Mouse (Mus musculus): ENCODE data around the gene Gm10354. TPM values are rescaled to one million over a fixed set of nuclear protein-coding genes. Genes with fewer than 3 reads are reported as not detected.
"Not testable (repeated sequence)": the region's sequence is repeated elsewhere in the genome, so short reads cannot be mapped to it uniquely, and the experiment has no call there.

Gm10354 gene
- polyA plus RNA-seq, 1 experiment from 2014 or later = not detected

DNA sequence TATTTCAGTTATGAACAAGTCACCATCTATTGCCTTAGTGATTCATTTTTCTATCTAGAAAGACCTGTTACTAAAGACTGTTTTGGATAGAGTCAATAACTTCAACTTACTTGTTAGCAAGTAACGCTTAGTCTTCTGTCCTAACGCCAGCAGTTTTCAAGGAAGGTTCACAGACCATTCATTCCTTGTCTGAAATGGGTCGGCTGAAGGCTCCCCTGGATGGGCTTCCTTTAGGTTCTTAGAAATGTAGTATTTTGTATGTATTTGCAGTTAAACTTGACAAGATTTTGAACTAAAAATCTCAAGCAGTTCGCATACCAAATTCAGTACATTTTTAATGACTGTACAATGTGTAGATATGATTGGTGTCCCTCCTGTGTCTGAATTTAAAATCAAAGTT, 18.8 kb upstream of the Gm10354 start:
- H3K9ac ChIP-seq (replicated peaks; ENCODE audit: low read length); H3K36me3 ChIP-seq (ENCODE audit: insufficient read depth, low read length); H3K27ac ChIP-seq (ENCODE audit: low read length); H3K4me3 ChIP-seq (ENCODE audit: low read length); H3K4me2 ChIP-seq (replicated peaks; ENCODE audit: low read depth, low read length); ATAC-seq (ENCODE audit: low FRiP score, low TSS enrichment); H3K27me3 ChIP-seq (ENCODE audit: insufficient read depth, low read length); H3K4me1 ChIP-seq (ENCODE audit: insufficient read depth, low read length): not testable (repeated sequence)
- H3K9me3 ChIP-seq (ENCODE audit: low read length) = peaks cover 11% of the 10 kb centered on the region
- 80% methylated on average over 4 of the region's 4 CpGs for WGBS

DNA sequence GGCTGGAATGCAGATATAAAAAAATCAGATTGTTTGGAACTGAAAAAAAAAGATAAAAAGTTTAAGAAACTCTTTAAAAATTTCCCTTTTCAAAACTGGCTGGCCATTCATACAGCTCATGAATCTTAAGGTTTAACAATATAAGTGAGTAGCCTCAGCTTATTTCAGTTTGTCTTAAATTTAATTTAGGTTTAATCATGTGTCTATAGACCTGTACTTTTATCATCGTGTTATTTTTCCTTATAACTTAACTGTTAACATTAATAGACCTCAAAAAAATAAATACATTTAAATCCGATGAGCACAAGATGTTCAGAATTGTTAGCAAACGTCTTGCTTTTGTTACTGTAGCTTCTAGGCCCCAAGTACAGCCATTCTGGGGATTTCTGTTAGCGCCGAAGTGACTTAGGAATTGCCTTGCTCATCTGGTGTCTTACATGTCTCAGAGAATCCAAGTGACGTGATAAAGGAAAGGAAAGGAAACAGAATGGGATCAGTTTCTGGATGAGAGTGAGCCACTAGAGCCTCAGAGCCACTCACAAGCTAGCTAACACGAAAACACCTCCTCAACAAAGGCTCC, 18.0 kb upstream of the Gm10354 start:
- not testable (repeated sequence) for H3K4me2 ChIP-seq (replicated peaks; ENCODE audit: low read depth, low read length); H3K4me1 ChIP-seq (ENCODE audit: insufficient read depth, low read length); H3K27ac ChIP-seq (ENCODE audit: low read length); H3K4me3 ChIP-seq (ENCODE audit: low read length); H3K9ac ChIP-seq (replicated peaks; ENCODE audit: low read length); H3K27me3 ChIP-seq (ENCODE audit: insufficient read depth, low read length); ATAC-seq (ENCODE audit: low FRiP score, low TSS enrichment); H3K36me3 ChIP-seq (ENCODE audit: insufficient read depth, low read length)
- WGBS = 74% methylated on average over 6 of the region's 7 CpGs
- peaks cover 11% of the 10 kb centered on the region for H3K9me3 ChIP-seq (ENCODE audit: low read length)

DNA sequence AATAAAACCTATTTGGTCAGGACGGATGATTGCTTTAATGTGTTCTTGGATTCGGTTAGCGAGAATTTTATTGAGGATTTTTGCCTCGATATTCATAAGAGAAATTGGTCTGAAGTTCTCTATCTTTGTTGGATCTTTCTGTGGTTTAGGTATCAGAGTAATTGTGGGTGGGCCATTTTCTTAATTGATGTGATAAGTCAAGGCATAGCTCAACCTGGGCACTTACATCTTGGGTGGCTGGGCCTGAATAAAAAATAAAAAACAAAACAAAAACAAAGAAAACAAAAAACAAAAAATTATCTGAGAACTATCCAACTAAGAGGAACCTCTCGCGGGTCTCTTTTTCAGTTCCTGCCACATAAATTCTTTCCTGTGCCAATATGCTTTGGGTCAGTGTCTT, 15.4 kb upstream of the Gm10354 start:
- not testable (repeated sequence) for H3K9ac ChIP-seq (replicated peaks; ENCODE audit: low read length); H3K4me3 ChIP-seq (ENCODE audit: low read length); H3K4me2 ChIP-seq (replicated peaks; ENCODE audit: low read depth, low read length); H3K9me3 ChIP-seq (ENCODE audit: low read length); H3K27ac ChIP-seq (ENCODE audit: low read length); H3K27me3 ChIP-seq (ENCODE audit: insufficient read depth, low read length); H3K4me1 ChIP-seq (ENCODE audit: insufficient read depth, low read length); H3K36me3 ChIP-seq (ENCODE audit: insufficient read depth, low read length)
- ATAC-seq (ENCODE audit: low FRiP score, low TSS enrichment) = peak; percentile 69; the same call in 1 of the 2 replicates
- 84% methylated on average over 6 of the region's 6 CpGs for WGBS

DNA sequence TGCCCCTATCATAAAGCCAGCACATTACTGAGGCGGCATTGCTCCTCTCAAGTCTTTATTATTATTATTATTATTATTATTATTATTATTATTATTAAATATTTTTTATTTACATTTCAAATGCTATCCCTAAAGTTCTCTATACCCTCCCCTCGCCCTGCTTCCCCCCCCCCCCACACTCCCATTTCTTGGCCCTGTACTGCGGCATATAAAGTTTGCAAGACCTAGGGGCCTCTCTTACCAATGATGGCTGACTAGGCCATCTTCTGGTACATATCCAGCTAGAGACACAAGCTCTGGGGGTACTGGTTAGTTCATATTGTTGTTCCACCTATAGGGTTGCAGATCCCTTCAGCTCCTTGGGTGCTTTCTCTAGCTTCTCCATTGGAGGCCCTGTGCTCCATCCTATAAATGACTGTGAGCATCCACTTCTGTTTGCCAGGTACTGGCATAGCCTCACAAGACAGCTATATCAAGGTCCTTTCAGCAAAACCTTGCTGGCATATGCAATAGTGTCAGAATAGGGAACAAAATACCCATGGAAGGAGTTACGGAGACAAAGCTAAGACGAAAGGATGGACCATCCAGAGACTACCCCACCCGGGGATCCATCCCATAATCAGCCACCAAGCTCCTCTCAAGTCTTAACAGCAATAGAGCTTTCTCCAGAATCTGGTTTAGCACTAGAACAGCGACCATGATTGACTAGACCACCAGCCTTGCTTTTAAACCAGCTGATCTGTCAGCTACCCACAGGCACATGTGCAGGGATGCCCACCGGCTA, 11.8 kb upstream of the Gm10354 start:
- not testable (repeated sequence) for H3K4me1 ChIP-seq (ENCODE audit: insufficient read depth, low read length); H3K9me3 ChIP-seq (ENCODE audit: low read length); H3K27ac ChIP-seq (ENCODE audit: low read length); H3K9ac ChIP-seq (replicated peaks; ENCODE audit: low read length); H3K36me3 ChIP-seq (ENCODE audit: insufficient read depth, low read length); H3K27me3 ChIP-seq (ENCODE audit: insufficient read depth, low read length); H3K4me2 ChIP-seq (replicated peaks; ENCODE audit: low read depth, low read length); ATAC-seq (ENCODE audit: low FRiP score, low TSS enrichment); H3K4me3 ChIP-seq (ENCODE audit: low read length)
- 80% methylated on average over 7 of the region's 8 CpGs for WGBS

DNA sequence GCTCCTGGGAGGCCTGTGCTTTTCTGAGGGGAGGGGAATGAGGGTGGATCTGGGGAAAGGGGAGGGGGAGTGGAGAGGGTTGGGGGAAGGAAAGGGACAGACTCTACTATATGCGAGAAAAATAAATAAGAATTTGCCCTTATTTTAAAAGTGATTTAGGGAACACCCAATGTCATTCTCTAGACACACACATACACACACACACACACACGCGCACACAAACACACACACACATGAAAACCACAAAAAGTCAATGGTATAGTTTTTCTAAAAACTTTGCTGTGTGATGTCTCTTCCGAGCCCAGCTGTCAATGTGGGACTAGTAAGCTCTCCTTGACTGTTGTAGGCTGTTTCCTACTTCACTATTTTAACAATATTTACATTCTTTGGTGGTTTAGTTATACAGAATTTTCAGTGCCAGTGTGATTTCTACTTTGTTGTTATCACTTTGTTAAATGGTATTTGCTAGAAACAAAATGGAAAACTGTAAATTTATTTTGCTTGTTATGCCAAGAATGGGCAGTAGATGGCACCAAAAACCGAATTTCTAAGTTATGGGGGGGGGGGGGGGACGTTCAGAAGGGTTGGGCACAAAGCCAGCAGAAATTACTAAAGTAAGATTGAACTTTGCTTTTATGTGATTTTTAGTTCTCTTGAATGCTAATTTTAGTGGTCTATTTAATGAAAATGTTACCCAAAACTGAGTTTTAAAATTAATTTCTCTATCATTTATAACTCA, 8.1 kb upstream of the Gm10354 start:
- not testable (repeated sequence) for H3K4me2 ChIP-seq (replicated peaks; ENCODE audit: low read depth, low read length); H3K4me3 ChIP-seq (ENCODE audit: low read length); H3K36me3 ChIP-seq (ENCODE audit: insufficient read depth, low read length); H3K27ac ChIP-seq (ENCODE audit: low read length); H3K4me1 ChIP-seq (ENCODE audit: insufficient read depth, low read length); H3K27me3 ChIP-seq (ENCODE audit: insufficient read depth, low read length); H3K9me3 ChIP-seq (ENCODE audit: low read length); H3K9ac ChIP-seq (replicated peaks; ENCODE audit: low read length)
- 29% methylated on average over 5 of the region's 6 CpGs for WGBS
- ATAC-seq (ENCODE audit: low FRiP score, low TSS enrichment) = 0 out of 2 replicates have a peak, but pooled peaks have one; percentile 49

DNA sequence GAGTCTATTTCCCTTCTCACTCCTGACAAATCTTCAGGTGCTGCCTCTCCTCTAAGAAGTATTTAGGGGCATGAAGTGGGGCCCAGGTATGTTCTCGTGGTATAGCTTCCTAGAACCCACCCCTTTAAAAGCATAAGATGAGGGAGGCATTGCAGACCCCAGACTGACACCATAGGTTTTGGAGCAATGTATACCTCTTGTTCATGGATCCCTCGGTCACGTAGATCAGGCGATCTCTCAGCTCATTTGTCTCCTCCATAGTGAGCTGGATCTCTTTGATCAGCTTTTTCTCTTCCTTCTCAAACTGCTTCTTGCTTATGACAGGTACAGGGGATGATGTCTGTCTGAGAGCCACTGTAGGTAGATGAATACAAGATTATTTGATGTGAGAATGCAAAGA, 1.4 kb downstream of the Gm10354 start:
- H3K27me3 ChIP-seq (ENCODE audit: insufficient read depth, low read length); H3K4me2 ChIP-seq (replicated peaks; ENCODE audit: low read depth, low read length); H3K36me3 ChIP-seq (ENCODE audit: insufficient read depth, low read length); H3K27ac ChIP-seq (ENCODE audit: low read length); ATAC-seq (ENCODE audit: low FRiP score, low TSS enrichment); H3K9ac ChIP-seq (replicated peaks; ENCODE audit: low read length); H3K4me3 ChIP-seq (ENCODE audit: low read length); H3K4me1 ChIP-seq (ENCODE audit: insufficient read depth, low read length): not testable (repeated sequence)
- 75% methylated on average over 4 of the region's 4 CpGs for WGBS
- peaks cover 13% of the 10 kb centered on the region for H3K9me3 ChIP-seq (ENCODE audit: low read length)

DNA sequence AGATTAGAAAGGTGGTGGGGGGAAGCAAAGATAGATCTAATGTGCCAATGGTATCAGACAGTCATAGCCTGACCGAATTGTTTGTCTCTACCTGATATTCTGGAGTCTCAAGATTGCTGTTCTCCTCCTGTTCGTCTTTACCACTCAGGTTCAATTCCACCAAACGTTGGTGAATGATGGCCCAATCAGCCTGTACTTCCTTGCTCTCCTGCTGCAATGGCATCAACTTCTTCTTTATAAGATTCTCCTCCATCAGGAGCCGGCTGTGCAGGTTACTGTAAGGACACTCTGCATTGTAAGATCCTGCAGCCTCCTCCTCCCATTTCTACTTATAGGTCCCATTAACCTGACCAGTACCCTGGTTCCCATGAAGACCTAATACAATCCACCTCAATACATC, 3.4 kb downstream of the Gm10354 start:
- H3K27me3 ChIP-seq (ENCODE audit: insufficient read depth, low read length); H3K27ac ChIP-seq (ENCODE audit: low read length); H3K4me2 ChIP-seq (replicated peaks; ENCODE audit: low read depth, low read length); ATAC-seq (ENCODE audit: low FRiP score, low TSS enrichment); H3K4me3 ChIP-seq (ENCODE audit: low read length); H3K36me3 ChIP-seq (ENCODE audit: insufficient read depth, low read length); H3K9ac ChIP-seq (replicated peaks; ENCODE audit: low read length); H3K4me1 ChIP-seq (ENCODE audit: insufficient read depth, low read length): not testable (repeated sequence)
- 61% methylated on average over 3 of the region's 4 CpGs for WGBS
- peaks cover 17% of the 10 kb centered on the region for H3K9me3 ChIP-seq (ENCODE audit: low read length)

DNA sequence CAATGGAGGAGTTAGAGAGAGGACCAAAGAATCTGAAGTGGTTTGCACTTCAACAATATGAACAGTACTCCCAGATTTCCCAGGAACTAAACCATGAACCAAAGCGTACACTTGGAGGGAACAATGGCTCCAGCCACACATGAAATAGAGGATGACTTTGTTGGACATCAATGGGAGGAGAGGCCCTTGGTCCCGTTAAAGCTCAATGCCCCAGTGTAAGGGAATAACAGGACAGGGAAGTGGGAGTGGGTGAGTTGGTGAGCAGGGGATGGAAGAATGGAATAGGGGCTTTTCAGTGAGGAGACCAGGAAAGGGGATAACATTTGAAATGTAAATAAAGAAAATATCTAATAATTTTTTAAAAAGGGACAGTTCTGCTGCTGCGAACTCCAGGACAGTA, 5.9 kb downstream of the Gm10354 start:
- not testable (repeated sequence) for H3K9ac ChIP-seq (replicated peaks; ENCODE audit: low read length); H3K9me3 ChIP-seq (ENCODE audit: low read length); ATAC-seq (ENCODE audit: low FRiP score, low TSS enrichment); H3K27me3 ChIP-seq (ENCODE audit: insufficient read depth, low read length); H3K4me2 ChIP-seq (replicated peaks; ENCODE audit: low read depth, low read length); H3K36me3 ChIP-seq (ENCODE audit: insufficient read depth, low read length); H3K4me1 ChIP-seq (ENCODE audit: insufficient read depth, low read length); H3K4me3 ChIP-seq (ENCODE audit: low read length); H3K27ac ChIP-seq (ENCODE audit: low read length)
- 82% methylated on average over 3 of the region's 3 CpGs for WGBS

DNA sequence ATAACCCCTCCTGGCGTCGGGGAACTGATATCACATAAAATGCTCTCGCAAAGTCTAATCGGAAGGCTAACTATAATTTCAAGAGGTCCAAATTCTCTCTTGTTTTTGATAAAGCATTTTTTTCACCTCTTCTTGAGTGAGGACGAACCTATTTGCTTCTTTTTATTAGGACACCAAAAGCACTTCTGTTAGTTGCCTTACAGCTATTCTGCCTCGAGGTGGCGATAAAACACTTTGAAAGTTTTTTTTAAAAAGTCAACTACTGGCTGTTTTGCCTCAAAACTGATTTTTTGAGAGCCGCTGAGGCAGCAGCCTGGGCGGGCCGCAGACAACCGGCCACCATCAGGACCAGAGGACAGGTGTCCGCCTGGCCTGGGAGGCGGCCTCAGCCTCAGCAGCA, 14.9 kb downstream of the Gm10354 start:
- not testable (repeated sequence) for H3K4me2 ChIP-seq (replicated peaks; ENCODE audit: low read depth, low read length); H3K27ac ChIP-seq (ENCODE audit: low read length); H3K4me1 ChIP-seq (ENCODE audit: insufficient read depth, low read length); H3K9ac ChIP-seq (replicated peaks; ENCODE audit: low read length); H3K4me3 ChIP-seq (ENCODE audit: low read length); H3K36me3 ChIP-seq (ENCODE audit: insufficient read depth, low read length); ATAC-seq (ENCODE audit: low FRiP score, low TSS enrichment); H3K27me3 ChIP-seq (ENCODE audit: insufficient read depth, low read length)
- 83% methylated on average over 13 of the region's 13 CpGs for WGBS
- peaks cover 16% of the 10 kb centered on the region for H3K9me3 ChIP-seq (ENCODE audit: low read length)

DNA sequence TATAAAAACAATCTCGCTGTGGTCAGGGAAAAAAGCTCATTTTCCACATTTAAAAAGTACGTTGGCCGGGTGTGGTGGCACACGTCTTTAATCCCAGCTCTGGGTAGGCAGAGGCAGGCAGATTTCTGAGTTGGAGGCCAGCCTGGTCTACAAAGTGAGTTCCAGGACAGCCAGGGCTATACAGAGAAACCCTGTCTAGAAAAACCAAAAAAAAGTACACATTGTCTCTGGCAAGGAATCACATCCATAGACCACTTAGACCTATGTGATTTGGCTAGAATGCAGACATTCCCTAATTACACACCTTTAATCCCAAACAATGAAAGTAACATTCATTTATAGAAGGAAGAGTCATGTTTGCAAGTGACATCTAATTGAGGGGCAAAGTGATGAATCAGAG, 17.2 kb downstream of the Gm10354 start:
- H3K4me1 ChIP-seq (ENCODE audit: insufficient read depth, low read length) = not testable (repeated sequence)

More for the DNA sequence above, 17.2 kb downstream of the Gm10354 start:
- not testable (repeated sequence) for H3K36me3 ChIP-seq (ENCODE audit: insufficient read depth, low read length); H3K4me2 ChIP-seq (replicated peaks; ENCODE audit: low read depth, low read length); H3K27me3 ChIP-seq (ENCODE audit: insufficient read depth, low read length); H3K27ac ChIP-seq (ENCODE audit: low read length); H3K9ac ChIP-seq (replicated peaks; ENCODE audit: low read length); H3K4me3 ChIP-seq (ENCODE audit: low read length)
- peaks cover 18% of the 10 kb centered on the region for H3K9me3 ChIP-seq (ENCODE audit: low read length)
- 81% methylated on average over 4 of the region's 4 CpGs for WGBS
- ATAC-seq (ENCODE audit: low FRiP score, low TSS enrichment) = 0 out of 2 replicates have a peak, but pooled peaks have one; percentile 54

Measured in kidney, embryonic 16.5 days (tissue).